Mouse (Mus musculus): ENCODE data around the gene Dhcr24.

GRCm38 (mm10) chr4:106597055-106597454 lies 36.2 kb downstream of the Dhcr24 start:
- TF ChIP-seq CTCF (IDR thresholded peaks at IDR 0.05; ENCODE audit: extremely low read depth, insufficient read length, insufficient replicate concordance, low read depth, low read length) (no peak), POLR2A (IDR thresholded peaks at IDR 0.05; ENCODE audit: low read depth, low read length) (no peak)

All from small intestine, adult 2 months (tissue).